In the genomic region with DNA sequence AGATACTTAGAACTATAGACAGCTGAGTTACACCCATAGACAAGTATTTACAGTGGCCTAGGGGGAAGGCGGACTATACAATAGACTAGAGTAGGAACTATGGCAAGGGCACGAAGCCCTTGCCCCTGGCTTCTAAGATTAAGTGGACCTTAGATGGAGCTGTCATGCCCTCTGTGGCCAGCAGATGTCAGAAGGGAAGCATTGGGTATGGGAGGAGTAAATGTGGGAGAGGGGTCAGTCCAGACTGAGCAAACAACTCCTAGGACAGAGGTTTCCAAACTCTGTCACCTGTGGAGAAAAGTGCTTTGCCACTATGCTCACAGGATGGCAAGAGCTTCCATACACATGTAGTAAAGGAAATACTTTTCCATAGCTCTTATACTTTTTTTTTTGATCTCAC, we compare ENCODE assay signal across 31 mouse cellular contexts. TPM values are rescaled to one million over a fixed set of nuclear protein-coding genes. Genes with fewer than 3 reads are reported as not detected.
A peak's percentile ranks its signal among the peaks of the same experiment; 100 is the strongest.
DNase-seq lines count a peak whose midpoint lies in the region; TF ChIP-seq lines count a peak whose summit lies in the region.
"Had no signal": no experiment of that assay in that cellular context is flagged by ENCODE, and none has a peak within 500 bp of the region (broad histone marks: within the 10 kb centered on the region; RNA-seq: fewer than 3 reads in every experiment).

No protein-coding gene starts in this region.

- TF ChIP-seq EP300 in heart, adult 2 months (IDR thresholded peaks at IDR 0.05; ENCODE audit: insufficient read depth, low read depth, low read length), result no peak
- TF ChIP-seq EP300 in CH12.LX (IDR thresholded peaks at IDR 0.05; ENCODE audit: low read length), result no peak

- 66% methylated on average over 2 of the region's 2 CpGs for WGBS in heart, adult 2 months

- no peak overlapping the region for H3K27ac ChIP-seq in heart, adult 2 months
- no peak overlapping the region for H3K27ac ChIP-seq in CH12.LX (ENCODE audit: insufficient read depth, low read depth)
- H3K27ac ChIP-seq: embryonic facial prominence, embryonic 10.5 days; heart, embryonic 13.5 days; hindbrain, embryonic 13.5 days; liver, embryonic 14.5 days; lung, embryonic 15.5 days; midbrain, embryonic 13.5 days; neural tube, embryonic 12.5 days had no signal

- H3K4me3 ChIP-seq in heart, adult 2 months, result no peak overlapping the region
- H3K4me3 ChIP-seq in CH12.LX (replicated peaks in 1 of 3; ENCODE audit: low read depth in 2 of 3, low read length in 2 of 3, poor library complexity in 1 of 3), result no peak overlapping the region
- H3K4me3 ChIP-seq: embryonic facial prominence, embryonic 10.5 days; heart, embryonic 13.5 days; hindbrain, embryonic 13.5 days; lung, embryonic 15.5 days; megakaryocyte, embryonic 14.5 days; midbrain, embryonic 13.5 days; neural tube, embryonic 12.5 days had no signal

- no peaks in the 10 kb centered on the region for H3K27me3 ChIP-seq in heart, adult 2 months (ENCODE audit: control insufficient read depth, insufficient read depth, low read length)
- peaks cover 2% of the 10 kb centered on the region for H3K27me3 ChIP-seq in CH12.LX (replicated peaks)
- H3K27me3 ChIP-seq: heart, embryonic 13.5 days; hindbrain, embryonic 13.5 days; lung, embryonic 15.5 days; megakaryocyte, embryonic 14.5 days; midbrain, embryonic 13.5 days; neural tube, embryonic 12.5 days had no signal

- no peak overlapping the region for H3K4me2 ChIP-seq in CH12.LX (ENCODE audit: insufficient read depth, low read depth, poor library complexity, severe bottlenecking)
- H3K4me2 ChIP-seq: heart, embryonic 13.5 days; hindbrain, embryonic 13.5 days; lung, embryonic 15.5 days; midbrain, embryonic 13.5 days; neural tube, embryonic 12.5 days had no signal

- dilution Hi-C loops in CH12.LX (cut with MboI; ENCODE audit: extremely low pct_ligation_motif_present, extremely low pct_unique_long_range_greater_than_20kb, low sequenced_read_pairs), result no loop called here

- TF ChIP-seq POLR2A in heart, adult 2 months (IDR thresholded peaks at IDR 0.05; ENCODE audit: insufficient read depth, low read depth, low read length), result no peak
- no peak for TF ChIP-seq POLR2A in CH12.LX (IDR thresholded peaks at IDR 0.05; ENCODE audit: low read depth, low read length)

- no peaks in the 10 kb centered on the region for H3K9me3 ChIP-seq in CH12.LX (replicated peaks; ENCODE audit: low read length)
- H3K9me3 ChIP-seq: lung, embryonic 15.5 days had no signal

- DNase-seq in heart, adult 2 months, result no peak
- no peak for DNase-seq in heart, postnatal 25 days (ENCODE audit: low spot score)
- DNase-seq in CH12.LX (ENCODE audit: extremely low read depth) (peak; percentile 0), R1 (ENCODE audit: low read depth, low spot score) (peak; percentile 23)
- DNase-seq in adrenal gland, postnatal 10 days, result peak; percentile 22
- DNase-seq in cerebellum, postnatal 4 days (ENCODE audit: low spot score in 2 of 2), result no peak
- no peak for DNase-seq in spleen, adult 18-20 months
- DNase-seq in cerebellum, adult 11-12 months, result no peak
- DNase-seq: cerebellum, adult 9-10 months; gastrocnemius, postnatal 25 days; heart, adult 18-20 months; heart, postnatal 14 days; kidney, postnatal 14 days; lung, postnatal 36 days; right cerebral cortex, postnatal 14 days had no signal

- no peak for TF ChIP-seq RAD21 in CH12.LX (IDR thresholded peaks at IDR 0.05; ENCODE audit: low read depth, low read length)

- 0 out of 2 replicates have a peak, but pooled peaks have one; percentile 8 for TF ChIP-seq CTCF in heart, adult 2 months (IDR thresholded peaks at IDR 0.05)
- peak in 1 of 2 experiments; percentile 20; a peak in 2 of 4 replicates for TF ChIP-seq CTCF in CH12.LX (conservative IDR thresholded peaks at IDR 0.05 in 1 of 2, IDR thresholded peaks at IDR 0.05 in 1 of 2; ENCODE audit: low read depth in 2 of 2, low read length in 2 of 2)

- in situ Hi-C loops in CH12.LX (cut with MboI; ENCODE audit: low pct_ligation_motif_present, low pct_unique_long_range_greater_than_20kb, low sequenced_read_pairs), result no loop called here

- no peak overlapping the region for H3K9ac ChIP-seq in heart, adult 2 months (ENCODE audit: low read depth, low read length)
- H3K9ac ChIP-seq in CH12.LX (ENCODE audit: insufficient read depth, low read depth), result no peak overlapping the region
- H3K9ac ChIP-seq: heart, embryonic 13.5 days; hindbrain, embryonic 13.5 days; liver, embryonic 14.5 days; lung, embryonic 15.5 days; midbrain, embryonic 13.5 days; neural tube, embryonic 12.5 days had no signal

- no peaks in the 10 kb centered on the region for H3K36me3 ChIP-seq in heart, adult 2 months (ENCODE audit: control insufficient read depth, insufficient read depth, low read length)
- no peaks in the 10 kb centered on the region for H3K36me3 ChIP-seq in CH12.LX (replicated peaks in 1 of 2; ENCODE audit: control insufficient read depth in 1 of 2, insufficient read depth in 1 of 2, low read length in 1 of 2)
- H3K36me3 ChIP-seq: embryonic facial prominence, embryonic 10.5 days; heart, embryonic 13.5 days; hindbrain, embryonic 13.5 days; lung, embryonic 15.5 days; midbrain, embryonic 13.5 days; neural tube, embryonic 12.5 days had no signal

- no peaks in the 10 kb centered on the region for H3K79me2 ChIP-seq in heart, adult 2 months (replicated peaks; ENCODE audit: control insufficient read depth, insufficient read depth, low read length)
- no peaks in the 10 kb centered on the region for H3K79me2 ChIP-seq in CH12.LX (replicated peaks; ENCODE audit: control insufficient read depth, extremely low read depth, insufficient read depth, poor library complexity, severe bottlenecking)

- no peaks in the 10 kb centered on the region for H3K4me1 ChIP-seq in heart, adult 2 months (ENCODE audit: control insufficient read depth, insufficient read depth, low read length)
- H3K4me1 ChIP-seq in CH12.LX (ENCODE audit: control insufficient read depth in 1 of 2, insufficient read depth in 2 of 2), result no peaks in the 10 kb centered on the region
- H3K4me1 ChIP-seq: embryonic facial prominence, embryonic 10.5 days; heart, embryonic 13.5 days; hindbrain, embryonic 13.5 days; lung, embryonic 15.5 days; megakaryocyte, embryonic 14.5 days; midbrain, embryonic 13.5 days; neural tube, embryonic 12.5 days had no signal

- intact Hi-C loops in heart, adult 2 months (cut with DNase I), result no loop called here
- intact Hi-C loops in heart, postnatal 25 days (cut with DNase I), result no loop called here

TF ChIP-seq in CH12.LX, 34 proteins besides CTCF, POLR2A, EP300 and RAD21:
- TF ChIP-seq MAX (IDR thresholded peaks at IDR 0.05; ENCODE audit: low read length) (no peak), GABPA (IDR thresholded peaks at IDR 0.05; ENCODE audit: insufficient replicate concordance, low read depth, low read length) (no peak), NRF1 (IDR thresholded peaks at IDR 0.05; ENCODE audit: low read depth, low read length) (no peak), MAFK (IDR thresholded peaks at IDR 0.05; ENCODE audit: insufficient replicate concordance, low read length) (no peak), SIN3A (IDR thresholded peaks at IDR 0.05; ENCODE audit: low read length) (no peak), USF1 (IDR thresholded peaks at IDR 0.05; ENCODE audit: low read depth, low read length) (no peak), CHD2 (IDR thresholded peaks at IDR 0.05; ENCODE audit: low read length) (no peak), MAZ (IDR thresholded peaks at IDR 0.05; ENCODE audit: low read depth, low read length) (no peak), CHD1 (IDR thresholded peaks at IDR 0.05; ENCODE audit: low read depth, low read length) (no peak), KAT2A (IDR thresholded peaks at IDR 0.05; ENCODE audit: insufficient replicate concordance, low read length) (no peak), TCF12 (IDR thresholded peaks at IDR 0.05; ENCODE audit: low read depth, low read length) (no peak), UBTF (IDR thresholded peaks at IDR 0.05; ENCODE audit: low read depth, low read length) (no peak), MYC (IDR thresholded peaks at IDR 0.05; ENCODE audit: low read depth, low read length) (no peak), NELFE (IDR thresholded peaks at IDR 0.05; ENCODE audit: low read depth, low read length) (no peak), HCFC1 (IDR thresholded peaks at IDR 0.05; ENCODE audit: low read depth, low read length) (no peak), ZC3H11A (IDR thresholded peaks at IDR 0.05; ENCODE audit: low read depth, low read length) (no peak), MXI1 (IDR thresholded peaks at IDR 0.05; ENCODE audit: low read depth, low read length) (no peak)

RNA-seq across cellular contexts. Expression of a gene that starts 41.8 kb away (rescaled TPM):
- not detected for total RNA-seq in heart, adult 2 months (2021)
- not detected in 2 replicates for polyA plus RNA-seq in heart, adult 2 months (2012; rRNA removed)
- not detected for total RNA-seq in heart, postnatal 25 days (2021)
- total RNA-seq in CH12.LX (2012; rRNA removed) (not detected in 2 replicates), CH12.LX (2014; rRNA removed) (not detected in 2 replicates)
- not detected in 2 replicates for polyA plus RNA-seq in CH12.LX (2012; ENCODE audit: insufficient read length, low read depth)
- total RNA-seq in adrenal gland, postnatal 10 days (2021), result not detected
- total RNA-seq: common myeloid progenitor, adult 5-6 weeks; gastrocnemius, postnatal 25 days; heart, adult 18-20 months; heart, postnatal 14 days; left cerebral cortex, adult 18-20 months; left cerebral cortex, postnatal 25 days had no signal
- polyA plus RNA-seq: CD4-positive, CD25-positive, alpha-beta regulatory T cell, adult 4 months; embryonic facial prominence, embryonic 10.5 days; forebrain, embryonic 16.5 days; heart, embryonic 13.5 days; hindbrain, embryonic 13.5 days; limb, embryonic 14.5 days; liver, embryonic 14.5 days; lung, embryonic 15.5 days; midbrain, embryonic 13.5 days; neural tube, embryonic 12.5 days; testis, adult 2 months; urinary bladder, adult 2 months had no signal

RNA-seq across cellular contexts. Expression of a gene that starts 52.5 kb away (rescaled TPM):
- total RNA-seq in heart, adult 2 months (2021), result not detected
- polyA plus RNA-seq in heart, adult 2 months (2012; rRNA removed), result not detected in 2 replicates
- not detected for total RNA-seq in heart, postnatal 25 days (2021)
- total RNA-seq in CH12.LX (2012; rRNA removed), result not detected in 2 replicates
- not detected in 2 replicates for total RNA-seq in CH12.LX (2014; rRNA removed)
- not detected in 2 replicates for polyA plus RNA-seq in CH12.LX (2012; ENCODE audit: insufficient read length, low read depth)
- total RNA-seq in adrenal gland, postnatal 10 days (2021), result under 1 TPM; 0.09 to 0.12 TPM
- total RNA-seq: common myeloid progenitor, adult 5-6 weeks; gastrocnemius, postnatal 25 days; heart, adult 18-20 months; heart, postnatal 14 days; left cerebral cortex, adult 18-20 months; left cerebral cortex, postnatal 25 days had no signal
- polyA plus RNA-seq: CD4-positive, CD25-positive, alpha-beta regulatory T cell, adult 4 months; embryonic facial prominence, embryonic 10.5 days; forebrain, embryonic 16.5 days; heart, embryonic 13.5 days; hindbrain, embryonic 13.5 days; limb, embryonic 14.5 days; liver, embryonic 14.5 days; lung, embryonic 15.5 days; midbrain, embryonic 13.5 days; neural tube, embryonic 12.5 days; testis, adult 2 months; urinary bladder, adult 2 months had no signal

Comparison
In these comparisons a context has a peak if more than half of its experiments do, and no peak if none do; other contexts are left out.
1. DNase-seq: peak in CH12.LX (single experiment), R1 (single experiment) and adrenal gland, postnatal 10 days (single experiment); none in heart, adult 2 months (0 of 2), heart, postnatal 25 days (single experiment), cerebellum, postnatal 4 days (0 of 2), spleen, adult 18-20 months (0 of 2) and cerebellum, adult 11-12 months (single experiment).